In the genomic region with DNA sequence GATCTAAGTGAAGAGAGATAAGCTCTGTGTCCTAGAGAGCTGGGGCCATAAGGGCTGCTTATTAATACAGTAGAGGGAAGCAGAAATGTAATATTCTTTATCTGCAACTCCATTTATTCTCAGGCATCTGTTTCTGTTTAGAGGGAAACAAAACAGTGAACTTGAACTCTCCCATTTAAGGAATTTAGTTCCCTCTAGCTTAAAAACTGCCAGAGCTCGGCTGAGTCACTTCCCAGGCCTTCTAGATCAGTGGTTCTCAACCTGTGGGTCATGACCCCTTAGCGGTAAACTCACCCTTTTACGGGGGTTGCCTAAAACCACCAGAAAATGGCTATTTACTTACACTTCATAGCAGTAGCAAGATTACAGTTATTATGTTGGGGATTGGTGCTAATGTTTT, we compare ENCODE assay signal across 20 mouse cellular contexts. TPM values are rescaled to one million over a fixed set of nuclear protein-coding genes. Genes with fewer than 3 reads are reported as not detected.
"Had no signal": no experiment of that assay in that cellular context is flagged by ENCODE, and none has a peak within 500 bp of the region (broad histone marks: within the 10 kb centered on the region; RNA-seq: fewer than 3 reads in every experiment).

No protein-coding gene starts in this region.

- H3K4me2 ChIP-seq: limb, embryonic 13.5 days; liver, embryonic 12.5 days; liver, embryonic 15.5 days; lung, embryonic 15.5 days; midbrain, embryonic 13.5 days had no signal

- H3K27ac ChIP-seq: left cerebral cortex, adult 2 months; limb, embryonic 13.5 days; liver, embryonic 12.5 days; liver, embryonic 15.5 days; lung, embryonic 15.5 days; midbrain, embryonic 10.5 days; midbrain, embryonic 13.5 days had no signal

- H3K4me3 ChIP-seq: left cerebral cortex, adult 2 months; limb, embryonic 13.5 days; liver, embryonic 12.5 days; liver, embryonic 15.5 days; lung, embryonic 15.5 days; megakaryocyte, embryonic 14.5 days; midbrain, embryonic 10.5 days; midbrain, embryonic 13.5 days had no signal

- DNase-seq: kidney, adult 9 months; kidney, postnatal 14 days; layer of hippocampus, postnatal 36 days; liver; lung, adult 18-20 months; lung, postnatal 10 days; lung, postnatal 36 days; thymus, adult 18-20 months; thymus, postnatal 36 days had no signal

- ATAC-seq: liver, embryonic 12.5 days; midbrain, embryonic 13.5 days; midbrain, embryonic 16.5 days had no signal

- H3K27me3 ChIP-seq: limb, embryonic 13.5 days; liver, embryonic 12.5 days; liver, embryonic 15.5 days; lung, embryonic 15.5 days; midbrain, embryonic 13.5 days had no signal

- H3K4me1 ChIP-seq: liver, embryonic 12.5 days; liver, embryonic 15.5 days; lung, embryonic 15.5 days; midbrain, embryonic 13.5 days had no signal

- H3K9ac ChIP-seq: limb, embryonic 13.5 days; liver, embryonic 12.5 days; liver, embryonic 15.5 days; lung, embryonic 15.5 days; midbrain, embryonic 13.5 days had no signal

- H3K9me3 ChIP-seq: limb, embryonic 13.5 days; liver, embryonic 12.5 days; liver, embryonic 15.5 days; lung, embryonic 15.5 days; megakaryocyte, embryonic 14.5 days; midbrain, embryonic 10.5 days; midbrain, embryonic 13.5 days had no signal

- H3K36me3 ChIP-seq: limb, embryonic 13.5 days; liver, embryonic 12.5 days; liver, embryonic 15.5 days; lung, embryonic 15.5 days; midbrain, embryonic 10.5 days had no signal

RNA-seq across cellular contexts. Expression of a gene that starts 32.8 kb away (rescaled TPM):
- total RNA-seq: monocyte, adult 5-6 weeks had no signal
- polyA plus RNA-seq: urinary bladder, adult 2 months had no signal
